Comparison of ENCODE assay signal across 19 mouse cellular contexts in genomic region chr1:78312917-78313316, GRCm38 (mm10). TPM values are rescaled to one million over a fixed set of nuclear protein-coding genes. Genes with fewer than 3 reads are reported as not detected.
DNase-seq lines count a peak whose midpoint lies in the region; ATAC-seq and TF ChIP-seq lines count a peak whose summit lies in the region.
"Had no signal": no experiment of that assay in that cellular context is flagged by ENCODE, and none has a peak within 500 bp of the region (broad histone marks: within the 10 kb centered on the region; RNA-seq: fewer than 3 reads in every experiment).

No protein-coding gene starts in this region.

- no peaks in the 10 kb centered on the region for H3K36me3 ChIP-seq in lung, embryonic 14.5 days (ENCODE audit: insufficient read depth)
- H3K36me3 ChIP-seq in intestine, embryonic 15.5 days: no peaks in the 10 kb centered on the region
- H3K36me3 ChIP-seq in intestine, postnatal 0 days (ENCODE audit: control insufficient read depth, insufficient read depth): no peaks in the 10 kb centered on the region
- H3K36me3 ChIP-seq in stomach, embryonic 16.5 days (ENCODE audit: control insufficient read depth, insufficient read depth, low read length): no peaks in the 10 kb centered on the region
- H3K36me3 ChIP-seq: embryonic facial prominence, embryonic 13.5 days; heart, embryonic 13.5 days; hindbrain, embryonic 13.5 days had no signal

- no peaks in the 10 kb centered on the region for H3K9me3 ChIP-seq in lung, embryonic 14.5 days (ENCODE audit: low read depth, low read length)
- H3K9me3 ChIP-seq in intestine, embryonic 15.5 days: no peaks in the 10 kb centered on the region
- H3K9me3 ChIP-seq in intestine, postnatal 0 days (ENCODE audit: control insufficient read depth): no peaks in the 10 kb centered on the region
- no peaks in the 10 kb centered on the region for H3K9me3 ChIP-seq in stomach, embryonic 16.5 days (replicated peaks; ENCODE audit: control insufficient read depth, low read length)
- H3K9me3 ChIP-seq: embryonic facial prominence, embryonic 13.5 days; forebrain, embryonic 13.5 days; heart, embryonic 13.5 days; hindbrain, embryonic 13.5 days had no signal

- no peak for ATAC-seq in lung, embryonic 14.5 days (ENCODE audit: insufficient read depth)
- ATAC-seq in intestine, embryonic 15.5 days: peak; percentile 84
- ATAC-seq in intestine, postnatal 0 days: peak; percentile 82
- peak; percentile 80 for ATAC-seq in stomach, embryonic 16.5 days (ENCODE audit: insufficient read depth, low FRiP score)
- ATAC-seq: forebrain, embryonic 13.5 days; forebrain, postnatal 0 days had no signal

- 45% methylated on average over 4 of the region's 4 CpGs for WGBS in lung, embryonic 14.5 days
- WGBS in intestine, embryonic 15.5 days: 33% methylated on average over 4 of the region's 4 CpGs
- WGBS in intestine, postnatal 0 days: 28% methylated on average over 4 of the region's 4 CpGs
- WGBS in stomach, embryonic 16.5 days: 44% methylated on average over 4 of the region's 4 CpGs
- WGBS in cerebellum, adult 2 months: 80% methylated on average over 4 of the region's 4 CpGs

- H3K4me1 ChIP-seq in lung, embryonic 14.5 days (ENCODE audit: insufficient read depth): peaks cover 9% of the 10 kb centered on the region; the same call in 1 of the 2 replicates
- H3K4me1 ChIP-seq in intestine, embryonic 15.5 days (replicated peaks): peaks cover 7% of the 10 kb centered on the region
- peaks cover 5% of the 10 kb centered on the region; the same call in 1 of the 2 replicates for H3K4me1 ChIP-seq in intestine, postnatal 0 days (replicated peaks; ENCODE audit: control insufficient read depth, insufficient read depth, low read length)
- H3K4me1 ChIP-seq in stomach, embryonic 16.5 days (ENCODE audit: control insufficient read depth, insufficient read depth, low read length): peaks cover 4% of the 10 kb centered on the region; the same call in 1 of the 2 replicates
- H3K4me1 ChIP-seq in cerebellum, adult 2 months (ENCODE audit: control insufficient read depth, insufficient read depth, low read length): peaks cover 1% of the 10 kb centered on the region

- no peak overlapping the region for H3K4me3 ChIP-seq in lung, embryonic 14.5 days (ENCODE audit: low read depth, low read length)
- no peak overlapping the region for H3K4me3 ChIP-seq in intestine, embryonic 15.5 days (replicated peaks)
- no peak overlapping the region for H3K4me3 ChIP-seq in intestine, postnatal 0 days (ENCODE audit: low read depth, low read length)
- no peak overlapping the region for H3K4me3 ChIP-seq in stomach, embryonic 16.5 days (replicated peaks; ENCODE audit: low read length)
- no peak overlapping the region for H3K4me3 ChIP-seq in cerebellum, adult 2 months (replicated peaks; ENCODE audit: insufficient read depth, low read depth, low read length)
- H3K4me3 ChIP-seq: embryonic facial prominence, embryonic 13.5 days; forebrain, embryonic 13.5 days; heart, embryonic 13.5 days; hindbrain, embryonic 13.5 days had no signal

- DNase-seq in lung, embryonic 14.5 days: peak; percentile 7
- no peak for DNase-seq in lung, adult 18-20 months
- no peak for DNase-seq in cerebellum, adult 2 months
- DNase-seq in cerebellum, adult 9-11 months: no peak
- no peak for DNase-seq in T-cell, adult 2 months (ENCODE audit: low spot score)
- DNase-seq: adrenal gland, adult 8-10 months; adrenal gland, postnatal 36 days; cerebellum, adult 8-10 months; cerebellum, postnatal 36 days; forebrain, postnatal 0 days; gastrocnemius, postnatal 14 days; heart, postnatal 4 days had no signal

- no peak overlapping the region for H3K9ac ChIP-seq in lung, embryonic 14.5 days
- no peak overlapping the region for H3K9ac ChIP-seq in intestine, embryonic 15.5 days
- no peak overlapping the region for H3K9ac ChIP-seq in intestine, postnatal 0 days (ENCODE audit: low read depth, low read length)
- H3K9ac ChIP-seq in stomach, embryonic 16.5 days (ENCODE audit: low read length): no peak overlapping the region
- H3K9ac ChIP-seq: embryonic facial prominence, embryonic 13.5 days; forebrain, embryonic 13.5 days; forebrain, postnatal 0 days; heart, embryonic 13.5 days; hindbrain, embryonic 13.5 days had no signal

- H3K4me2 ChIP-seq in lung, embryonic 14.5 days: no peak overlapping the region
- H3K4me2 ChIP-seq in intestine, embryonic 15.5 days (replicated peaks): peak overlapping the region; percentile 78
- H3K4me2 ChIP-seq in intestine, postnatal 0 days (replicated peaks; ENCODE audit: low read depth): peak overlapping the region; percentile 72
- peak overlapping the region; percentile 74; the same call in 1 of the 2 replicates for H3K4me2 ChIP-seq in stomach, embryonic 16.5 days (ENCODE audit: low read depth, low read length)
- H3K4me2 ChIP-seq: embryonic facial prominence, embryonic 13.5 days; forebrain, embryonic 13.5 days; heart, embryonic 13.5 days; hindbrain, embryonic 13.5 days had no signal

- H3K27ac ChIP-seq in lung, embryonic 14.5 days (ENCODE audit: low read depth): no peak overlapping the region
- H3K27ac ChIP-seq in intestine, embryonic 15.5 days: peak overlapping the region; percentile 78
- peak overlapping the region; percentile 84 for H3K27ac ChIP-seq in intestine, postnatal 0 days (ENCODE audit: low read depth, low read length)
- H3K27ac ChIP-seq in stomach, embryonic 16.5 days (ENCODE audit: low read length): peak overlapping the region; percentile 90
- no peak overlapping the region for H3K27ac ChIP-seq in cerebellum, adult 2 months (ENCODE audit: insufficient read depth, low read length)
- H3K27ac ChIP-seq: embryonic facial prominence, embryonic 13.5 days; forebrain, embryonic 13.5 days; heart, embryonic 13.5 days; hindbrain, embryonic 13.5 days had no signal

- no peak for TF ChIP-seq CTCF in lung, embryonic 14.5 days (IDR thresholded peaks at IDR 0.05; ENCODE audit: low read depth)
- no peak for TF ChIP-seq CTCF in intestine, postnatal 0 days (IDR thresholded peaks at IDR 0.05; ENCODE audit: low read depth)
- no peak for TF ChIP-seq CTCF in cerebellum, adult 2 months (IDR thresholded peaks at IDR 0.05; ENCODE audit: borderline replicate concordance, insufficient read depth, low read depth, low read length)

- no peak for TF ChIP-seq POLR2A in cerebellum, adult 2 months (IDR thresholded peaks at IDR 0.05; ENCODE audit: borderline replicate concordance, insufficient read depth, low read length)

- H3K27me3 ChIP-seq in lung, embryonic 14.5 days (ENCODE audit: insufficient read depth, low read length): peaks cover 36% of the 10 kb centered on the region
- H3K27me3 ChIP-seq in intestine, embryonic 15.5 days (replicated peaks): peaks cover 12% of the 10 kb centered on the region
- 0 out of 2 replicates have a peak, but pooled peaks cover 5% of the 10 kb centered on the region for H3K27me3 ChIP-seq in intestine, postnatal 0 days (replicated peaks; ENCODE audit: control insufficient read depth, insufficient read depth, low read length)
- peaks cover 6% of the 10 kb centered on the region; the same call in 1 of the 2 replicates for H3K27me3 ChIP-seq in stomach, embryonic 16.5 days (ENCODE audit: control insufficient read depth, insufficient read depth, low read length)
- H3K27me3 ChIP-seq in cerebellum, adult 2 months (ENCODE audit: control insufficient read depth, insufficient read depth, low read length): no peaks in the 10 kb centered on the region

RNA-seq across cellular contexts. Expression of gene Sgpp2, which starts 2.8 kb away (rescaled TPM):
- 1.0 and 1.1 TPM in 2 replicates for polyA plus RNA-seq in lung, embryonic 14.5 days (2014; fragmentation: Nextera tagmentation; extraction: Ambion mirVana)
- 35.9 and 37.9 TPM in 2 replicates for polyA plus RNA-seq in intestine, embryonic 15.5 days (2015; fragmentation: Nextera tagmentation; extraction: Ambion mirVana)
- 23.0 and 25.9 TPM in 2 replicates for polyA plus RNA-seq in intestine, postnatal 0 days (2015; fragmentation: Nextera tagmentation; extraction: Ambion mirVana)
- 22.7 and 25.5 TPM in 2 replicates for polyA plus RNA-seq in stomach, embryonic 16.5 days (2015; fragmentation: Nextera tagmentation; extraction: Ambion mirVana)
- polyA plus RNA-seq in cerebellum, adult 2 months (2012; rRNA removed): 87.1 and 88.3 TPM in 2 replicates

Comparison
In these comparisons a context has a peak if more than half of its experiments do, and no peak if none do; other contexts are left out.
1. H3K27ac ChIP-seq: peak in intestine, embryonic 15.5 days (single experiment), intestine, postnatal 0 days (single experiment) and stomach, embryonic 16.5 days (single experiment); none in lung, embryonic 14.5 days (single experiment) and cerebellum, adult 2 months (single experiment).
2. RNA of gene Sgpp2, which starts 2.8 kb away (polyA plus RNA-seq): 87.1 to 88.3 TPM in cerebellum, adult 2 months, 35.9 to 37.9 TPM in intestine, embryonic 15.5 days, 23.0 to 25.9 TPM in intestine, postnatal 0 days and 22.7 to 25.5 TPM in stomach, embryonic 16.5 days; 1.0 to 1.1 TPM in lung, embryonic 14.5 days; every median in the first group is over 10 times any median in the second.